Mouse (Mus musculus) neural tube, embryonic 11.5 days (tissue): ENCODE measurements at regions not wholly inside any gene's neighbourhood (a gene's known extent, or its start where the extent isn't known, plus 50 kb on each side); places are given as distances from the start of the nearest gene placed in this dataset.

ENCODE experiments used
- ATAC-seq: fragments of 200-750 bp; cut with Nextera tagmentation; 2 replicates; pipeline ENCODE4 v1.8.0; 2017; ENCODE audit warnings: moderate number of reproducible peaks, mild to moderate bottlenecking, moderate TSS enrichment, moderate library complexity; ENCODE audit not compliant: insufficient read depth, low FRiP score, low TSS enrichment
- DNase-seq: peaks from one replicate; pipeline ENCODE4 v3.0.0-alpha.2; 2015; ENCODE audit warnings: low spot score
- H3K27ac ChIP-seq: fragments of 300-500 bp; sonication (generic); 2 replicates; pipeline ENCODE4 v1.5.1; 2014; ENCODE audit warnings: low read depth, mild to moderate bottlenecking, low read length
- H3K27me3 ChIP-seq: fragments of 300-500 bp; sonication (generic); 2 replicates; pipeline ENCODE4 v1.6.1; 2014; ENCODE audit warnings: mild to moderate bottlenecking, low read length, mixed read lengths; ENCODE audit not compliant: control insufficient read depth, insufficient read depth
- H3K36me3 ChIP-seq: fragments of 300-500 bp; sonication (generic); 2 replicates; pipeline ENCODE4 v1.6.1; 2014; ENCODE audit warnings: mild to moderate bottlenecking, low read length, moderate library complexity, mixed read lengths; ENCODE audit not compliant: control insufficient read depth, insufficient read depth
- H3K4me1 ChIP-seq: fragments of 300-500 bp; sonication (generic); 2 replicates; pipeline ENCODE4 v1.6.1; 2014; ENCODE audit warnings: low read length, mixed read lengths; ENCODE audit not compliant: control insufficient read depth, insufficient read depth
- H3K4me2 ChIP-seq: fragments of 300-500 bp; sonication (generic); 2 replicates; pipeline ENCODE4 v1.6.1; 2014; ENCODE audit warnings: low read depth, mild to moderate bottlenecking, moderate library complexity
- H3K4me3 ChIP-seq: fragments of 300-500 bp; sonication (generic); 2 replicates; pipeline ENCODE4 v1.5.1; 2014; ENCODE audit warnings: low read depth, low read length
- H3K9ac ChIP-seq: fragments of 300-500 bp; sonication (generic); 2 replicates; pipeline ENCODE4 v1.6.1; 2014; ENCODE audit warnings: mild to moderate bottlenecking, low read length
- H3K9me3 ChIP-seq: fragments of 300-500 bp; sonication (generic); 2 replicates; pipeline ENCODE4 v1.6.1; 2016; ENCODE audit warnings: low read length; ENCODE audit not compliant: control insufficient read depth
- WGBS: fragments of 180-500 bp; shearing (Covaris S2); extraction: QIAGEN DNeasy Blood & Tissue Kit; methylation state at CpG from one replicate; pipeline ENCODE4 v1.1.7; 2014; 5-methylcytosine and 5-hydroxymethylcytosine counted together

DNA sequence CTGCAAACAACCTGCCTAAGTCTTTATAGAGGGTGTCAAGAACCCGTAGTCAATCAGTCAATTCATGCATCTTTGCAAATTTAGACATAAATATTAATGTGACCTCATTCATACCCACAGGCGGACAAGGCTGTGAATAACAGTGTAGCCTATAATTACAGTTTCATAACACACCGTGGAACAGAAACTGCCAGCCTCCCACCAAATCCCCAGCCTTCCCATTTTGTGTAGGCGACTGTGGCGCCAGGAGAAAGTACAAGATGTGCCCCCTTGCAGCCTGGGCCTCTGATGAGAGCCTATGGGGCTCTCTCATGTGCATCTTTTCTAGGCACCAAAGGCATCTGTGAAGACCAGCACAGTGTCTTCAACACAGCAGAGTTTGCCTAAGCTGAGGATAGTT is 477.8 kb upstream of the Camk1g start:
- Histone ChIP-seq H3K4me1 (no peaks in the 10 kb centered on the region), H3K27me3 (no peaks in the 10 kb centered on the region), H3K9me3 (no peaks in the 10 kb centered on the region), H3K4me2 (no peak overlapping the region), H3K4me3 (no peak overlapping the region), H3K27ac (no peak overlapping the region), H3K36me3 (no peaks in the 10 kb centered on the region), H3K9ac (no peak overlapping the region)
- DNase-seq = no peak
- no peak for ATAC-seq
- WGBS = 71% methylated on average over 5 of the region's 5 CpGs

DNA sequence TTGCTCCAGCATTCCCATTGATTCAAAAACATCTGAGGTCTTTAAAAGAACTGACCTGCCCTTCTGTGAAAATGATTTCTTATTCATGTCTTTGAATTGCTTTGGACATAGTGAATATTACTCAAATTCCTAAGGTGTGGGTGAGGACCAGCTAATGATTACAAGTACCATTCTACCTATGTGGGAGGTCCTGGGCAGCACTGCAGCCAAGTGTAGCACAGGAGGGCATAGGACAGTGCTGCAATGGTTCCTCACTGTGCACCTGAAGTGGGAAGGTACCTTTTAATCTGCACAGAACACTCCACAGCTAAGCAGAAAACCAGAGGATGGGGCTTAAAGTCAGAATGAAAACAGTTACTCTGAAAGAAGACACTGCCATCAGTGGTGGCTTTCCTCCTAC is 474.8 kb upstream of the Camk1g start:
- Histone ChIP-seq H3K27ac (no peak overlapping the region), H3K4me1 (no peaks in the 10 kb centered on the region), H3K27me3 (no peaks in the 10 kb centered on the region), H3K36me3 (no peaks in the 10 kb centered on the region), H3K9ac (no peak overlapping the region), H3K4me3 (no peak overlapping the region), H3K4me2 (no peak overlapping the region), H3K9me3 (no peaks in the 10 kb centered on the region)
- no peak for ATAC-seq
- DNase-seq = no peak

DNA sequence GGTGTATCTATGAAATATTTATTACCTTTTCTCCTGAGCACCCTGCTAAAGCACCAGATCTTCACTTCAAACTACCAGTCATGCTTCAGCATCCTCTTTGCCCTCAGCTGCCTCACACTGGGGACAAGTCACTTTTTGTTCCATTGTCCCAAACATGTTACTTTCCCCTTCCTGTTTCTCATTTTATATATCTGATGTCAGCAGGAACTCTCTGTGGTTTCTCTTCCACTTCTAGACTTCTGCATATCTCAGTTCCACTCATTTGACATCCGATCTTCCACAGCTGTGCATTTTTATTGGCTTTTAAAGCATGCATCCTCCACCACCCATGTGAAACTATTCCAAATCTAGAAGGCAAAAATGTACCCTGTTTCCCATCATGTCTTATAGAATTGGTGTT is 474.4 kb upstream of the Camk1g start:
- no peaks in the 10 kb centered on the region for H3K27me3 ChIP-seq

DNA sequence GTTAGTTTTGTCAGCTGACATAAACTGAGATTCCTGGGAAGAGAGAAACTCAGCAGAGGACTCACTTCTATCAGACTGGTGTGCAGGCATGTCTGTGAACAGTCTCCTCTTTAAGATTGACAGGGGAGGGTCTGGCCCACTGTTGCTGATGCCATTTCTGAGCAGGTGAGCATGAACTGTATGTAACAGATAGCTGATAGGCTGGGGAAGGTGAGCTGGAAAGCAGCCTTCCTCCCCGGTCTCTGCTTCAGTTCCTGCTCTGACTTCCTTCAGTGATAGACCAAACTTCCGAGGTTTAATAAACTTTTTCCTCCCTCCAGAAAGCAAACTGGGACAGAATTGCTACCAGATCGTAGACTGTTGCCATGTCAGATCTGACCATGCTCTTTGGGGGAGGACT is 430.9 kb upstream of the Camk1g start:
- Histone ChIP-seq H3K4me3 (no peak overlapping the region), H3K9me3 (no peaks in the 10 kb centered on the region), H3K9ac (no peak overlapping the region), H3K36me3 (no peaks in the 10 kb centered on the region), H3K4me1 (no peaks in the 10 kb centered on the region), H3K27me3 (no peaks in the 10 kb centered on the region), H3K4me2 (no peak overlapping the region), H3K27ac (no peak overlapping the region)
- DNase-seq (no peak), ATAC-seq (no peak)
- WGBS = 84% methylated on average over 3 of the region's 3 CpGs

More for the DNA sequence above, 474.4 kb upstream of the Camk1g start:
- no peaks in the 10 kb centered on the region for H3K4me1 ChIP-seq
- no peak overlapping the region for H3K4me2 ChIP-seq
- DNase-seq (no peak), ATAC-seq (no peak)
- no peak overlapping the region for H3K4me3 ChIP-seq
- 79% methylated on average over 1 of the region's 1 CpGs for WGBS
- H3K36me3 ChIP-seq = no peaks in the 10 kb centered on the region
- no peak overlapping the region for H3K9ac ChIP-seq
- H3K9me3 ChIP-seq = no peaks in the 10 kb centered on the region
- no peak overlapping the region for H3K27ac ChIP-seq

DNA sequence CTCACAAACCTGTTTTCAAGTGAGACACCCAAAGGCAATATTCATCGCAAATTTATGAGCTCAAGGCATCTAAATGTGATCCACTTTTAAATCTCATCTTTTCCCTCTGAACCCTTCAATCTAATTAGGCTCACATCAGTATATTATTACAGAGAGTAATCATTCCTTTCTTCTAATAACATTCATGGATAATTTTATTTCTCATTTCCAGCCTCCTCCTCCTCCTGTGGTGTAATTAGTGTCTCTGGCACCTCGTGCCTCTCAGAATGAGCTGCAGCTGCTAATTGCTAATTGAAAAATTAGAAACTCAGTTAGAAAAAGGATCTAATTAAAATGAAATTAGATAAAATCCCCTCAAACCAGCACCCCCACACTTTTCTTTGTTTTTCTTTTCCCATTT is 420.5 kb upstream of the Camk1g start:
- Histone ChIP-seq H3K4me2 (no peak overlapping the region), H3K4me3 (no peak overlapping the region), H3K27me3 (no peaks in the 10 kb centered on the region), H3K4me1 (no peaks in the 10 kb centered on the region), H3K9ac (no peak overlapping the region), H3K9me3 (no peaks in the 10 kb centered on the region), H3K27ac (no peak overlapping the region), H3K36me3 (no peaks in the 10 kb centered on the region)
- ATAC-seq (no peak), DNase-seq (no peak)
- 74% methylated on average over 2 of the region's 2 CpGs for WGBS

DNA sequence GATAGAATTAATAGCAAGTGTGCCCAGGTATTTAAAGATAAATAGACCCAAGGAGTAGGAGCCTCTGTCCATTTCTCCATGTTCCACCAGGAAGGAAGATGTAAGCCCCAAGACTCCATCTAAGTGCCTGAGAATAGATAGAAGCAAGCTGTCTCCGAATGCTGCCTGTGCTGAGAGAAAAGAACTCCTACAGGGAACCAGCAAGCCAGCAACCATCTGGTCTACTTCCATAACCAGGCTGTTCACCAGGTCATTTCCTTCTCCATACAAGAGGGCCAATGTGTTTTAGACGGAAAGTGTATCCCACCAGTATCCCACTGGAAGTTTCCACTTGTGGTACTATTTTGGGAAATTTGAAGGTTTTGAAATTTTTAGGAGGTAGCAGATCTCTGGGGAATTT is 418.4 kb upstream of the Camk1g start:
- DNase-seq (no peak), ATAC-seq (no peak)
- no peak overlapping the region for H3K27ac ChIP-seq
- no peak overlapping the region for H3K9ac ChIP-seq
- no peak overlapping the region for H3K4me2 ChIP-seq
- no peaks in the 10 kb centered on the region for H3K9me3 ChIP-seq
- no peak overlapping the region for H3K4me3 ChIP-seq
- no peaks in the 10 kb centered on the region for H3K36me3 ChIP-seq
- no peaks in the 10 kb centered on the region for H3K27me3 ChIP-seq
- no peaks in the 10 kb centered on the region for H3K4me1 ChIP-seq
- WGBS = 86% methylated on average over 2 of the region's 2 CpGs

DNA sequence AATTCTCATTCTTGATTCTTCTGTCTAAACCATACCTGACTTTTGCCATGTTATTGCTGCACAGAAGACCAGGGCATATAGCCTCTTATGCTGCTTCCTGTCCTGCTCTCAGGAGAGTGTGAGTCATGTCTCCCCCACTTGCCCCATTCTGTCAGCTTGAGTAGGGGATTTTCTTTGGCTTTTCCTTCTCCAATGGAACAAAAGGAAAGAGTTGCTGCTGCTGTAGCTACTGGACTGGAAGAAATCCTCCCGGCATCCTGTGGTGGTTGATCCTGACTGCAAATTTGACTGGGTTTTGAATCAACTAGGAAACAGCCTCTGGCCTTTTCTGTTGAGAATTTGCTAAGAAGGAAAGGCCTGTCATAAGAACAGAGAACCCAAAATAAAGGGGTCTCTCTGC is 417.3 kb upstream of the Camk1g start:
- DNase-seq = no peak
- WGBS = 69% methylated on average over 1 of the region's 1 CpGs
- Histone ChIP-seq H3K4me3 (no peak overlapping the region), H3K9me3 (no peaks in the 10 kb centered on the region), H3K27me3 (no peaks in the 10 kb centered on the region), H3K4me2 (no peak overlapping the region), H3K4me1 (no peaks in the 10 kb centered on the region), H3K36me3 (no peaks in the 10 kb centered on the region), H3K9ac (no peak overlapping the region), H3K27ac (no peak overlapping the region)
- ATAC-seq = no peak

DNA sequence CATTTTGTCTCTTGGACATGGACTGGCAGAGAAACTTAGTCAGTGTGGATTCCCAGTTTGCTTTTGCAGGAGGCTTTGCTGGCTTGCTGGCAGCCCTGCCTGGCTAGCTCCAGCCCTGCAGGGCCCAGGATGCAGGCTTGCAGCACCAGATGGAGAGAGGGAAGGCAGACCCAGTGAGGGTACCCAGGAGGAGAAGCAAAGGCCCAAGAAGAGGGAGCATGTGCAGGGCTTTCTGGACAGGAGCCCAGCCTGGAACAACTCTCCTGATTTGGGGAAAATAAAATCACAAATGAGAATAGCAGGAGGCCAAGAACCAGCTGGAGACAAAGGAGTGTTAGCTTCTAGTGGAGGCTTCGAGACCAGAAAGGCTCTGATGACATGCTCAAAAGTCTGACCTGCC is 414.9 kb upstream of the Camk1g start:
- WGBS = 67% methylated on average over 1 of the region's 1 CpGs
- no peaks in the 10 kb centered on the region for H3K9me3 ChIP-seq
- no peaks in the 10 kb centered on the region for H3K4me1 ChIP-seq
- H3K4me3 ChIP-seq = no peak overlapping the region
- H3K9ac ChIP-seq = no peak overlapping the region
- no peak for ATAC-seq
- no peaks in the 10 kb centered on the region for H3K36me3 ChIP-seq
- H3K4me2 ChIP-seq = no peak overlapping the region
- DNase-seq = no peak
- H3K27me3 ChIP-seq = no peaks in the 10 kb centered on the region
- no peak overlapping the region for H3K27ac ChIP-seq

DNA sequence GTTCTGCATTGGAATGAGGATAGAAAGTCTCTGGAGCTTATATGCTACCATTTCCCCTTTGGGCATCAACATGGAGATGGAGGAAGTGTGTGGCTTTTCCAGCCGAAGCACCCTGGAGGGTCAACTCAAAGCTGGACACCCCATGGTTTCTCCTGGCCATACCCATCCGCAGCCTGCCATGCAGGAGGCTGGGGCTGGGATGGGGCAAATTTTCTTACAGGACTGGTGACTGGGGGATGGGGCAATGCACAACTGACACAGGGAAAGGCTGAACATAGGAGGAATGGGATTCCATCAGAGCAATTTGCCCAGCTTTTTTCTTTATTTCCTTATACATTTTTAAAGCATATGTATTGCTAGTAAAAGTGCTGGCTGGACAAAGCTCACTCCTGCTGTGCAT is 414.4 kb upstream of the Camk1g start:
- no peaks in the 10 kb centered on the region for H3K36me3 ChIP-seq
- no peaks in the 10 kb centered on the region for H3K27me3 ChIP-seq
- no peak overlapping the region for H3K4me3 ChIP-seq
- H3K4me2 ChIP-seq = no peak overlapping the region
- 78% methylated on average over 2 of the region's 2 CpGs for WGBS
- no peaks in the 10 kb centered on the region for H3K4me1 ChIP-seq
- no peak overlapping the region for H3K27ac ChIP-seq
- H3K9me3 ChIP-seq = no peaks in the 10 kb centered on the region
- DNase-seq = no peak
- H3K9ac ChIP-seq = no peak overlapping the region
- no peak for ATAC-seq
